Mouse (Mus musculus): ENCODE measurements around the gene Bglap3.

GRCm38 (mm10) chr3:88415668-88416067 is 43.1 kb upstream of the Bglap3 start:
- no peak for TF ChIP-seq POLR2A (IDR thresholded peaks at IDR 0.05; ENCODE audit: control insufficient read depth, low read depth, low read length)
- no peak for TF ChIP-seq CTCF (IDR thresholded peaks at IDR 0.05; ENCODE audit: control insufficient read depth, insufficient read depth, insufficient replicate concordance, low read depth, low read length)
